Mouse (Mus musculus) CH12.LX (cell line): Measurements from ENCODE around the gene Ppm1n. TPM values are rescaled to one million over a fixed set of nuclear protein-coding genes. Genes with fewer than 3 reads are reported as not detected.
A peak's percentile ranks its signal among the peaks of the same experiment; 100 is the strongest.

Experiments
- DNase-seq: peaks from one replicate; pipeline ENCODE4 v3.0.0-alpha.2; 2013; ENCODE audit errors: extremely low read depth
- H3K27ac ChIP-seq: 2 replicates; pipeline ENCODE4 v1.5.1; 2012; ENCODE audit warnings: low read depth, mild to moderate bottlenecking, control low read depth, moderate library complexity; ENCODE audit not compliant: insufficient read depth
- H3K27me3 ChIP-seq: replicated peaks from 2 replicates; pipeline ENCODE3; 2012; ENCODE audit warnings: inconsistent platforms
- H3K36me3 ChIP-seq, 2 experiments: replicated peaks in 1 of 2; 2 replicates each; pipeline versions ENCODE3 to v1.6.1; 2012; ENCODE audit warnings: inconsistent platforms in 1 of 2, low read length in 1 of 2, mild to moderate bottlenecking in 1 of 2, mixed read lengths in 1 of 2, moderate library complexity in 1 of 2; ENCODE audit not compliant: control insufficient read depth in 1 of 2, insufficient read depth in 1 of 2
- H3K4me1 ChIP-seq, 2 experiments: 2 replicates each; pipeline ENCODE4 v1.6.1; 2012; ENCODE audit warnings: inconsistent platforms in 1 of 2, moderate library complexity in 1 of 2; ENCODE audit not compliant: insufficient read depth in 2 of 2, control insufficient read depth in 1 of 2
- H3K4me2 ChIP-seq: 2 replicates; pipeline ENCODE4 v1.6.1; 2012; ENCODE audit warnings: low read depth, mild to moderate bottlenecking, control low read depth; ENCODE audit not compliant: poor library complexity, insufficient read depth, severe bottlenecking
- H3K4me3 ChIP-seq, 3 experiments: fragments of 150-350 bp in 1 of 3; sonication (generic) in 1 of 3; replicated peaks in 1 of 3; 2 replicates each; pipeline versions ENCODE3 to v1.5.1; 2011 to 2012; ENCODE audit warnings: low read depth in 2 of 3, low read length in 2 of 3, mild to moderate bottlenecking in 2 of 3, moderate library complexity in 2 of 3, control low read depth in 1 of 3, improper control_type of control experiment in 1 of 3, inconsistent platforms in 1 of 3, mixed read lengths in 1 of 3; ENCODE audit not compliant: poor library complexity in 1 of 3
- H3K79me2 ChIP-seq: replicated peaks from 2 replicates; pipeline ENCODE4 v1.6.1; 2012; ENCODE audit warnings: mild to moderate bottlenecking, moderate library complexity; ENCODE audit not compliant: control insufficient read depth, poor library complexity, insufficient read depth, severe bottlenecking; ENCODE audit errors: extremely low read depth
- H3K9ac ChIP-seq: 2 replicates; pipeline ENCODE4 v1.6.1; 2012; ENCODE audit warnings: low read depth, mild to moderate bottlenecking, control low read depth, moderate library complexity; ENCODE audit not compliant: insufficient read depth
- H3K9me3 ChIP-seq: replicated peaks from 2 replicates; pipeline ENCODE3; 2012; ENCODE audit warnings: low read length, inconsistent platforms, mixed read lengths
- CHD2 ChIP-seq: IDR thresholded peaks from 2 replicates; pipeline ENCODE4 v1.6.1; 2011; ENCODE audit warnings: low read length, improper control_type of control experiment
- CTCF ChIP-seq, 2 experiments: IDR thresholded peaks in 1 of 2; conservative IDR thresholded peaks in 1 of 2; 2 replicates each; pipeline ENCODE4 v1.5.1; 2011 to 2012; ENCODE audit warnings: low read depth in 2 of 2, low read length in 2 of 2, improper control_type of control experiment in 1 of 2, inconsistent platforms in 1 of 2, mild to moderate bottlenecking in 1 of 2, moderate library complexity in 1 of 2
- JUN ChIP-seq: IDR thresholded peaks from 2 replicates; pipeline ENCODE4 v1.6.1; 2011; ENCODE audit warnings: low read depth, mild to moderate bottlenecking, low read length, improper control_type of control experiment, moderate library complexity; ENCODE audit not compliant: insufficient read depth
- JUND ChIP-seq: conservative IDR thresholded peaks from 2 replicates; pipeline ENCODE4 v1.6.1; 2011; ENCODE audit warnings: low read depth, low read length, improper control_type of control experiment
- KAT2A ChIP-seq: IDR thresholded peaks from 2 replicates; pipeline ENCODE4 v1.6.1; 2012; ENCODE audit warnings: low read length, improper control_type of control experiment, inconsistent platforms; ENCODE audit not compliant: insufficient replicate concordance
- MEF2A ChIP-seq: IDR thresholded peaks from 2 replicates; pipeline ENCODE4 v1.6.1; 2014; ENCODE audit warnings: low read depth, mild to moderate bottlenecking, inconsistent platforms, low read length, improper control_type of control experiment, borderline replicate concordance
- MXI1 ChIP-seq: IDR thresholded peaks from 2 replicates; pipeline ENCODE4 v1.6.1; 2011; ENCODE audit warnings: mild to moderate bottlenecking, low read depth, low read length, improper control_type of control experiment
- MYC ChIP-seq: IDR thresholded peaks from 2 replicates; pipeline ENCODE4 v1.6.1; 2011; ENCODE audit warnings: low read depth, mild to moderate bottlenecking, improper control_type of control experiment, low read length
- NRF1 ChIP-seq: IDR thresholded peaks from 2 replicates; pipeline ENCODE4 v1.6.1; 2014; ENCODE audit warnings: low read depth, mild to moderate bottlenecking, inconsistent platforms, low read length, improper control_type of control experiment, moderate library complexity
- PAX5 ChIP-seq: IDR thresholded peaks from 2 replicates; pipeline ENCODE4 v1.6.1; 2012; ENCODE audit warnings: low read length, inconsistent platforms, mixed read lengths
- POLR2A ChIP-seq: IDR thresholded peaks from 2 replicates; pipeline ENCODE4 v1.6.1; 2011; ENCODE audit warnings: low read depth, mild to moderate bottlenecking, improper control_type of control experiment, low read length
- RAD21 ChIP-seq: IDR thresholded peaks from 2 replicates; pipeline ENCODE4 v1.6.1; 2011; ENCODE audit warnings: low read depth, mild to moderate bottlenecking, low read length, improper control_type of control experiment, moderate library complexity
- SIN3A ChIP-seq: IDR thresholded peaks from 2 replicates; pipeline ENCODE4 v1.6.1; 2012; ENCODE audit warnings: low read length, improper control_type of control experiment, inconsistent platforms
- SMC3 ChIP-seq: IDR thresholded peaks from 2 replicates; pipeline ENCODE4 v1.6.1; 2011; ENCODE audit warnings: low read depth, low read length, improper control_type of control experiment
- TBP ChIP-seq: conservative IDR thresholded peaks from 2 replicates; pipeline ENCODE4 v1.6.1; 2011; ENCODE audit warnings: low read depth, low read length, improper control_type of control experiment
- TCF12 ChIP-seq: IDR thresholded peaks from 2 replicates; pipeline ENCODE4 v1.6.1; 2014; ENCODE audit warnings: low read depth, mild to moderate bottlenecking, inconsistent platforms, low read length, improper control_type of control experiment
- USF2 ChIP-seq: conservative IDR thresholded peaks from 2 replicates; pipeline ENCODE4 v1.6.1; 2011; ENCODE audit warnings: low read depth, low read length, improper control_type of control experiment
- ZKSCAN1 ChIP-seq: IDR thresholded peaks from 2 replicates; pipeline ENCODE4 v1.6.1; 2012; ENCODE audit warnings: low read depth, inconsistent platforms, low read length, improper control_type of control experiment, borderline replicate concordance
- ZMIZ1 ChIP-seq: IDR thresholded peaks from 2 replicates; pipeline ENCODE4 v1.6.1; 2012; ENCODE audit warnings: low read depth, mild to moderate bottlenecking, inconsistent platforms, low read length, improper control_type of control experiment
- dilution Hi-C: fragments of 300-500 bp; cut with MboI; formaldehyde crosslinking; loops from 2 replicates; pipeline ENCODE4 v1.14.3; 2020; ENCODE audit warnings: low sequenced_read_pairs; ENCODE audit not compliant: extremely low pct_unique_long_range_greater_than_20kb, extremely low pct_ligation_motif_present
- in situ Hi-C: fragments of 300-500 bp; cut with MboI; formaldehyde crosslinking; loops from 3 replicates; pipeline ENCODE4 v1.14.3; 2019; ENCODE audit warnings: low sequenced_read_pairs, low pct_ligation_motif_present, low pct_unique_long_range_greater_than_20kb, mixed read lengths
- polyA plus RNA-seq: library from polyadenylated mRNA; unstranded; fragments of >175 nt; gene quantifications from 2 replicates; pipeline ENCODE4 v1.2.1, GENCODE M21; 2012; ENCODE audit warnings: low read depth; ENCODE audit not compliant: insufficient read length
- total RNA-seq, 2 experiments: library from RNA; depleted of rRNA; stranded (reverse); fragments of 300-350 nt in 1 of 2; fragments of >200 nt in 1 of 2; gene quantifications; 2 replicates each; pipeline ENCODE4 v1.2.3; 2012 to 2014

Ppm1n gene
- not detected in 2 replicates for total RNA-seq (2012; rRNA removed)
- total RNA-seq (2014; rRNA removed) = not detected in 2 replicates
- not detected in 2 replicates for polyA plus RNA-seq

DNA sequence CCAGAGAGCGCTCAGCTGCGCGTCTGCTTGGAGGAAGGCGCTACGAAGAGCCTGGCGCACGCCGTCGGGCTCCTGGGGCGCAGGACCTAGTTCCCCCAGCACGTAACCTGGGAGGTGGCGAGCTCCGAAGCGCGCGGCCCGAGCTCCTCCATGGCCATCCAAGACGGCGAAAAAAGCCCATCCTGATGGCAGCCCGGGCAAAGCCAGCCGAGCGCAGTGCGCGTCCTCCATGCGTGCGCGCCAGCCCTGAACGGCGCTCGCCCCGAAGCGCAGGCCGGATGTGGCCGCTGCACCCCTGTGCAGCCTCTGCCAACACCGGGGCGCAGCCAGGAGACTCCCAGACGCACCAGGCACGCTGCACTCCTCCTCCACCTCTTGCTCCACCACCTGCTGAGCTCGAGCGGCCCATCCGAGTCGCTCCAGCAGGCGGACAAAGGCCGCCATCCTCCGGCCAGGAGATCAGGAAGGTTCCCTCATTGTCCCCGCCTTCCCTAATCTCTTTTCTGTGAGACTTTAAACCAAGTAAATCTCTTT is at the start of gene Ppm1n:
Gene Ppm1n (minus strand): TSS at position 484 of the 534 bp plus-strand sequence.
- no peak within 1 kb of the TSS for H3K27ac ChIP-seq
- peaks cover 2% of the 10 kb centered on the region for H3K9me3 ChIP-seq
- in situ Hi-C loops = loop anchor here (5.0 kb wide), 1 partner anchor 97 kb away; no protein-coding TSS in a partner anchor
- dilution Hi-C loops = no loop called here
- TF ChIP-seq JUND = no peak
- no peak for TF ChIP-seq USF2
- TF ChIP-seq MYC = no peak
- TF ChIP-seq TBP = no peak
- no peak for TF ChIP-seq MXI1
- no peak for TF ChIP-seq ZKSCAN1
- TF ChIP-seq MEF2A = no peak
- TF ChIP-seq KAT2A = no peak
- TF ChIP-seq SMC3 = no peak
- TF ChIP-seq NRF1 = no peak
- no peak for TF ChIP-seq CTCF (conservative IDR thresholded peaks at IDR 0.05 in 1 of 2, IDR thresholded peaks at IDR 0.05 in 1 of 2; ENCODE audit: low read depth in 2 of 2, low read length in 2 of 2)
- no peak for TF ChIP-seq SIN3A
- no peak for TF ChIP-seq JUN
- TF ChIP-seq ZMIZ1 = no peak
- no peak for TF ChIP-seq TCF12
- no peak for TF ChIP-seq PAX5
- no peaks in the 10 kb centered on the region for H3K36me3 ChIP-seq
- H3K4me2 ChIP-seq = no peak within 1 kb of the TSS
- H3K4me1 ChIP-seq = peaks cover 2 to 31% of the 10 kb centered on the region in 2 experiments; a peak in 3 of 4 replicates
- no peaks in the 10 kb centered on the region for H3K79me2 ChIP-seq
- H3K27me3 ChIP-seq = peaks cover 18% of the 10 kb centered on the region
- H3K4me3 ChIP-seq = no peak within 1 kb of the TSS
- no peak within 1 kb of the TSS for H3K9ac ChIP-seq
- no peak for DNase-seq

DNA sequence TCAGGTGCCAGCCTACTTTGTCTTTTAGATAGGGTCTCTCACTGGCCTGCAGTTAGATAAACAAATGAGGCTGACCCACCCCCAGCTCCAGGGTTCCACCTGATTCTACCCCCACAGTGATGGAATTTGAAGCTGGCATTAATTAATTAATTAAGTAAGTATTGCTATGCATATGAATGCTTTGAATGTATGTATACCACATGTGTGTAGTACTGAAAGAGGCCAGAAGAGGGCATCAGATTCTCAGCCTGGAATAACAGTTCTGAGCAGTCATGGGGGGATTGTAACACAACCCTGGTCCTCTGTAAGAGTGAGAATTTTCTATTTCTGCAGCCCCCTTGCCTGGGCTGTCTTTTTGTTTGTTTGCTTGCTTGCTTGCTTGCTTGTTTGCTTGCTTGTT is 48.6 kb upstream of the Ppm1n start:
- Histone ChIP-seq H3K4me1 (peaks cover 15 to 43% of the 10 kb centered on the region in 2 experiments), H3K27ac (no peak overlapping the region), H3K9me3 (peaks cover 18% of the 10 kb centered on the region), H3K4me2 (no peak overlapping the region), H3K9ac (no peak overlapping the region), H3K79me2 (no peaks in the 10 kb centered on the region), H3K27me3 (peaks cover 65% of the 10 kb centered on the region), H3K36me3 (no peaks in the 10 kb centered on the region), H3K4me3 (no peak overlapping the region)
- dilution Hi-C loops = no loop called here
- no peak for DNase-seq
- TF ChIP-seq CHD2 = no peak
- peak; percentile 42 to 43; a peak in 3 of 4 replicates for TF ChIP-seq CTCF (conservative IDR thresholded peaks at IDR 0.05 in 1 of 2, IDR thresholded peaks at IDR 0.05 in 1 of 2; ENCODE audit: low read depth in 2 of 2, low read length in 2 of 2)
- TF ChIP-seq RAD21 = peak; percentile 12
- peak; percentile 23; the same call in 1 of the 2 replicates for TF ChIP-seq SMC3
- no peak for TF ChIP-seq POLR2A
- in situ Hi-C loops = no loop called here
